Mouse (Mus musculus): ENCODE data around the gene Epn1. TPM values are rescaled to one million over a fixed set of nuclear protein-coding genes. Genes with fewer than 3 reads are reported as not detected.
"Not testable (repeated sequence)": the region's sequence is repeated elsewhere in the genome, so short reads cannot be mapped to it uniquely, and the experiment has no call there.

Gene Epn1
- polyA plus RNA-seq, 1 experiment from 2014 or later, result 119 TPM

- no peaks in the 10 kb centered on the region for H3K36me3 ChIP-seq (replicated peaks)
- peaks cover 67% of the 10 kb centered on the region for H3K4me1 ChIP-seq
- H3K9me3 ChIP-seq, result no peaks in the 10 kb centered on the region
- H3K4me3 ChIP-seq, result peak overlapping the region; percentile 55
- no peaks in the 10 kb centered on the region for H3K27me3 ChIP-seq (replicated peaks)
- peak; percentile 91 for ATAC-seq (replicated peaks)
- H3K27ac ChIP-seq, result peak overlapping the region; percentile 99
- peak overlapping the region; percentile 89 for H3K4me2 ChIP-seq
- under 1% methylated on average over 60 of the region's 60 CpGs for WGBS
- peak overlapping the region; percentile 88 for H3K9ac ChIP-seq
Measured at GRCm38 (mm10) chr7:5060944-5061773, 18.9 kb upstream of the Epn1 start.

DNA sequence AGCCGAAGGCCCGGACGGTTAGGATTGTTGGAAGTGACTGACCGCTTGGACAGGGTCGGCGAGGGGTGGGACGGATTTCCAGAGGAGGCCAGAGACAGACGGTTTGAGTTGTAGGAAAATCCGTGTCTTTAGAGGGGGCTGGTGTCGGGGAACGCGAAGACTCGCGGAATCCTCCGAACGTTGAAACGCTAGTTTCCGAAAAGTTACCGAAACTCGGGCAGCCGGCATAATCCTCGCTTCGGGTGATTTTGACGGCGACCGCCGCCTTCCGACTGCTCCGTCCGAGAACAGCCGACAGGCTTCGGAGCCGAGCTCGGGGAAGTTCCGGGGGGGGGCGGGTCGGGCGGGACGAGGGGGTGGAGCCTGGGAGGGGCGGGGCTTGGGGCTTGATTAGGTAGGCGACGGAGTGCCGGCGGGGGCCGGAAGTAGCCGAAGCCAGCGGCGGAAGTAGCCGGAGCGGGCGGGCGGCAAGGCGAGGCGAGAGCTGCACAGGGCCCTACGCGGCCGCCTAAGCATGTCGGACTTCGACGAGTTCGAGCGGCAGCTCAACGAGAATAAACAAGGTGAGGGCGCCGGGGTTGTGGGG, 18.2 kb upstream of the Epn1 start, which contains the start of gene U2af2:
Gene U2af2 (plus strand): TSS at position 370 of the 586 bp plus-strand sequence.
- H3K4me2 ChIP-seq, result peak within 1 kb of the TSS; percentile 89
- H3K9ac ChIP-seq, result peak within 1 kb of the TSS; percentile 88
- peak; percentile 79 for ATAC-seq (replicated peaks)
- H3K4me3 ChIP-seq, result peak within 1 kb of the TSS; percentile 55
- H3K9me3 ChIP-seq, result no peaks in the 10 kb centered on the region
- H3K27ac ChIP-seq, result peak within 1 kb of the TSS; percentile 99
- WGBS, result under 1% methylated on average over 65 of the region's 65 CpGs
- H3K4me1 ChIP-seq, result peaks cover 67% of the 10 kb centered on the region
- no peaks in the 10 kb centered on the region for H3K27me3 ChIP-seq (replicated peaks)
- H3K36me3 ChIP-seq (replicated peaks), result no peaks in the 10 kb centered on the region

DNA sequence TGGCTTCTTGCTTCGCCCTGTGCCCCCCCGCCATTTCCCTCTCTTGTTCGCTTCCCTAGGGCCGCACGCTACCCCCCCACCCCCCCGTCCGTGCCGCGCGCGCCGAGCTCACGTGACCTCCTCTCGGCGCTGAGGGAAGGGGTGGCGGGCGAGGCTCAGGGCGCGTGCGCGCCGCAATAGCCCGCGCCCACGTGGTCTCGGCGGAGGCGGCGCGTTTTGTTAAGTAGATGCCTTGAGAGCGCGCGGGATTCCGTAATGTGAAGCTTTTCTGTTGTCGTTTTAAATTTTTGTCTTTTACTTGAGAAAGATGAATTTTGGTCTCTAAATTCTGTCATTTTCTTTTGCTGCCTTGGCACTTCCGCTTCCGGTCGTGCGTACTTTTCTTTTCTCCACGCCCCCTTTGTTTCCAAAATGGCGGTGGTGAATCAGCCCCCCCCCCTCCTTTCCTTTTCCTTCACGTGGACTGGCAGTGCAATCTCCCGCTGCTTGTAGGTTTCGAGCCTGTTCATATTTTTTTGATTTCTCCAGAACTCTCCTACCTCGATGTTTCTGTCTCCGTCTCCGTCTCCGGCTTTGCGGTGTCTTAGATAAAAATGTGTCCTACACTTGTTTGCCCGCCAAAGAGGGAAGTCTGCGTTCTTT, 17.6 kb upstream of the Epn1 start:
- Histone ChIP-seq H3K9ac (peak overlapping the region; percentile 88), H3K27ac (peak overlapping the region; percentile 99), H3K4me3 (peak overlapping the region; percentile 55), H3K27me3 (replicated peaks) (no peaks in the 10 kb centered on the region), H3K4me2 (peak overlapping the region; percentile 89), H3K4me1 (peaks cover 62% of the 10 kb centered on the region), H3K36me3 (replicated peaks) (0 out of 2 replicates have a peak, but pooled peaks cover 3% of the 10 kb centered on the region), H3K9me3 (no peaks in the 10 kb centered on the region)
- peak; percentile 16 for ATAC-seq (replicated peaks)
- WGBS, result under 1% methylated on average over 50 of the region's 51 CpGs

DNA sequence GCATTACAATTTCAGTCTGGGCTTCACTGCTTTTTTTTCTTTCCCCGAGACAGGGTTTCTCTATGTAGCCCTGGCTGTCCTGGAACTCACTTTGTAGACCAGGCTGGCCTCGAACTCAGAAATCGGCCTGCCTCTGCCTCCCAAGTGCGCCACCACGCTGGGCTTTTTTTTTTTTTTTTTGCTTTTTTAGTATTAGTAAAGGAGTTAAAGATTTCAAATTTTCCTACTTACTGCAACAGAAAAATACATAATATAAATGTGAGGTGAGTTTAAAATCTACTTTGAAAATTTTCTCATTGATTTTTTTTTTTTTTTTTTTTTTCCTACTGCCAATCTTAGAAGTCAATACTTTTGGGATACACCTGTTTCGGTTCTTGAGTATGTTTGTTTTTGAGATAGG, 15.1 kb upstream of the Epn1 start:
- H3K9me3 ChIP-seq, result no peaks in the 10 kb centered on the region
- no peak overlapping the region for H3K4me3 ChIP-seq
- WGBS, result 95% methylated on average over 6 of the region's 6 CpGs
- H3K36me3 ChIP-seq (replicated peaks), result peaks cover 26% of the 10 kb centered on the region
- no peaks in the 10 kb centered on the region for H3K27me3 ChIP-seq (replicated peaks)
- H3K4me1 ChIP-seq, result peaks cover 40% of the 10 kb centered on the region
- ATAC-seq (replicated peaks), result no peak
- peak overlapping the region; percentile 89; the same call in 1 of the 2 replicates for H3K4me2 ChIP-seq
- no peak overlapping the region for H3K27ac ChIP-seq
- no peak overlapping the region for H3K9ac ChIP-seq

DNA sequence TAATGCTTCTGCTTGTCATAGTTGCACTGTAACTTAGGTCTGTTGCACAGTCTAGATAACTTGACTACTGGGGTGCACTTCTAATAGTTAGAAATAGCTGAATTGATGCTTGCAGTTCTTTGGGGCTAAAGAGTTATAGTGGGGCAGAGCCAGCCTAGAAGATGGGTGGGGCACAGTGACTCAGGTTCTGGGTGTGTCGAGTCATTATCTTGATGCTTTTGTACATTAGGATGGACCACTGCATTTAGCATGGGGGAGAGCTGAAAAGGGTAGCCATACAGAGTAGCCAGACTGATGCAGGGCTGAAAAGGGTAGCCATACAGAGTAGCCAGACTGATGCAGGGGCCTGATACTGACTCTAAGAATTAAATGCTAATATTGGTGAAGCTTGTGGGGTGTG, 6.4 kb upstream of the Epn1 start:
- no peak overlapping the region for H3K27ac ChIP-seq
- H3K4me3 ChIP-seq, result no peak overlapping the region
- H3K4me2 ChIP-seq, result no peak overlapping the region
- H3K27me3 ChIP-seq (replicated peaks), result no peaks in the 10 kb centered on the region
- no peaks in the 10 kb centered on the region for H3K4me1 ChIP-seq
- ATAC-seq (replicated peaks), result no peak
- no peaks in the 10 kb centered on the region for H3K9me3 ChIP-seq
- no peak overlapping the region for H3K9ac ChIP-seq
- WGBS, result 90% methylated on average over 1 of the region's 1 CpGs
- peaks cover 87% of the 10 kb centered on the region for H3K36me3 ChIP-seq (replicated peaks)

DNA sequence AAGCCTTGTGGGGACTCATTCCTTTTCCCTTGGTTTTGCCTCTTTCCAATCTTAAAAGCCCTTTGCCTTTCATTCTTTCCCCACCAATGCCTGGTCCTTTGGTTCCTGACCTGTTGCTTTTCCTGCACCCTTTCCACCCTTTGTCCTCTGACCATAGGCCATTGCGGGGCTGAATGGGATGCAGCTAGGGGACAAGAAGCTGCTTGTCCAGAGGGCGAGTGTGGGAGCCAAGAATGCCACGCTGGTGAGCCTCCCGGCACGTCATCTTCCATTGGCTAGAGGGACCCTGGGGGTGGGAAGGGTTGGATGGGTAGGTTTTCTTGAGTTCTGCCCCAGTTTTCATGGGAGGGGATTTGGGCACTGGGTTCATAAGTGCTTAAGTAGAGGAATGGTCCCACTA, 5.1 kb upstream of the Epn1 start:
- no peak overlapping the region for H3K4me2 ChIP-seq
- H3K4me1 ChIP-seq, result no peaks in the 10 kb centered on the region
- no peaks in the 10 kb centered on the region for H3K27me3 ChIP-seq (replicated peaks)
- no peaks in the 10 kb centered on the region for H3K9me3 ChIP-seq
- no peak for ATAC-seq (replicated peaks)
- no peak overlapping the region for H3K27ac ChIP-seq
- 92% methylated on average over 5 of the region's 5 CpGs for WGBS
- no peak overlapping the region for H3K9ac ChIP-seq
- no peak overlapping the region for H3K4me3 ChIP-seq
- H3K36me3 ChIP-seq (replicated peaks), result peaks cover 79% of the 10 kb centered on the region

DNA sequence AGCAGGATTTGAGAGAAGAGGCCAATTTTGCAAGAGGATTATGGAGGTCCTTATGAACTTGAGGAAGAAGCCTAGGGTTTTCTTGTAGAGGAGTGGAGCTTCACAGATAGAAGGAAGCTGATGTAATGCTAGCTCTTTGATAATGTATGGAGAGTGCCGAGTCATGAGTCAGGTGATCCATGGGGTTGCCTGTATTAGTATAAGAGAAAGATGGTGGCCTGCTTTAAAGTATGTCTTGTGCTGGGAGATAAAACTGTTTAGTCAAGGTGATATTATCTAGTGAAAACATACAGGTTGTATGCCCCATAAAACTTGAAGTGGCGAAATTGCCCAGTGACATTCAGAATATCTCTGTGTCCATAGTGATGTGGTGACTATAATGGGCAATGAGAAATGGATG, 3.1 kb upstream of the Epn1 start:
- Histone ChIP-seq H3K9ac (no peak overlapping the region), H3K4me3 (no peak overlapping the region), H3K4me1 (peaks cover 13% of the 10 kb centered on the region), H3K9me3 (no peaks in the 10 kb centered on the region), H3K4me2 (no peak overlapping the region), H3K27me3 (replicated peaks) (no peaks in the 10 kb centered on the region), H3K27ac (no peak overlapping the region), H3K36me3 (replicated peaks) (peaks cover 63% of the 10 kb centered on the region)
- no peak for ATAC-seq (replicated peaks)
- WGBS, result 88% methylated on average over 2 of the region's 2 CpGs

DNA sequence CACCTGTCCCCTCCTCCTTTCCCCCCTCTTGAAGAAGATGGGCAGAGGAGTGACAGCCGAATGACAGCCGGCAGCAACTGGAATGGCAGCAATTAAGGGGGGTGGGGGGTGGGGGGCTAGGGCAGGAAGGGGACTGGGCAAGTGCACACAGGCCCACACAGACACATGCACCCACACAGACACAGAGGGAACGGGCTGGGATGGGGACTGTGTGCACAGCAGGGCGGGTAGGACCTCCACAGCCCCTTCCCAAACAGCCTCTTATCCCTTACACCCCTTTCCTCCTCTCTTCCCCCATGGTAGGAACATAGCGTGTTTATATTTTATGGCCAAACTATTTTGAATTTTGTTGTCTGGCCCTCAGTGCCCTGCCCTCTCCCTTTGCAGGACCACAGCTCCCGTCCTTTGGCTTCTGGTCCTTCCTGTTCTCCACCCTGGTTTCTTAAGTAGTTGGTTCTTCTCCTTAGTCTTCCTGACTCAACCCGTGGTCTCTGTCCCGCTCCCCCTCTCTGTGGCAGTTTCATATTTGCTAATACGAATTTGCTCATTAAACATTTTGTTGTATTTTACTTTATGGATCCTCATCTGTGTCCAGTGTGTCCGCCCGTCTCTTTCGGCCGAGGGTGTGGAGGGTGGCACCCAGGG, 548 bp upstream of the Epn1 start:
- peak overlapping the region; percentile 84 for H3K4me2 ChIP-seq
- H3K4me3 ChIP-seq, result peak overlapping the region; percentile 93
- H3K4me1 ChIP-seq, result peaks cover 26% of the 10 kb centered on the region
- peak overlapping the region; percentile 89 for H3K27ac ChIP-seq
- H3K27me3 ChIP-seq (replicated peaks); H3K9ac ChIP-seq; H3K9me3 ChIP-seq: not testable (repeated sequence)
- ATAC-seq (replicated peaks), result peak; percentile 67
- 48% methylated on average over 11 of the region's 13 CpGs for WGBS
- H3K36me3 ChIP-seq (replicated peaks), result peaks cover 38% of the 10 kb centered on the region

DNA sequence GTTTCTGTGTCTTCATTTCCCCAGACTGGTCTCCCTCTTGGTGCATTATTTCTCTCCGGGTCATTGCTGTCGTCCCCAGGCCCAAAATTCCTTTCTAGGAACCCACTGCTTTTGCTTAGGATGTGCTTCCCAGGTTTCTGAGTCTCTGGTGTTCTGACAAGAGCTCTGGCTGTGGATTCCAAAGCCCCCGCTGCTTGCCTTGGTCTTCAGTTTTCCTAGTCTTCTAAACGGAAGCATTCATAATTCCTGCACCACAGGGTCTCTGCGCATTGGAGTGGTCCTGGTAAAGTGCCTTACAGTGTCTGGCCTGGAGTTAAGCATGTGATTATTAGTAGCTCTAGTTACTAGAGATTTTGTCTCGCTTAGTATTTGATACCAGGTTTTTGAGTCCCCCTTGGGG, 780 bp downstream of the Epn1 start:
- Histone ChIP-seq H3K36me3 (replicated peaks) (peaks cover 27% of the 10 kb centered on the region), H3K4me1 (peaks cover 26% of the 10 kb centered on the region), H3K4me2 (peak overlapping the region; percentile 84), H3K27me3 (replicated peaks) (no peaks in the 10 kb centered on the region), H3K9me3 (no peaks in the 10 kb centered on the region), H3K9ac (peak overlapping the region; percentile 95), H3K4me3 (peak overlapping the region; percentile 93), H3K27ac (peak overlapping the region; percentile 89; the same call in 1 of the 2 replicates)
- 20% methylated on average over 6 of the region's 6 CpGs for WGBS
- ATAC-seq (replicated peaks), result no peak

GRCm38 (mm10) chr7:5081241-5081640, 1.2 kb downstream of the Epn1 start:
- peak overlapping the region; percentile 95; the same call in 1 of the 2 replicates for H3K9ac ChIP-seq
- no peaks in the 10 kb centered on the region for H3K9me3 ChIP-seq
- peak overlapping the region; percentile 93 for H3K4me3 ChIP-seq
- 72% methylated on average over 6 of the region's 6 CpGs for WGBS
- peak overlapping the region; percentile 84 for H3K4me2 ChIP-seq
- no peak for ATAC-seq (replicated peaks)
- peaks cover 24% of the 10 kb centered on the region for H3K36me3 ChIP-seq (replicated peaks)
- no peaks in the 10 kb centered on the region for H3K27me3 ChIP-seq (replicated peaks)
- peaks cover 30% of the 10 kb centered on the region for H3K4me1 ChIP-seq
- no peak overlapping the region for H3K27ac ChIP-seq

DNA sequence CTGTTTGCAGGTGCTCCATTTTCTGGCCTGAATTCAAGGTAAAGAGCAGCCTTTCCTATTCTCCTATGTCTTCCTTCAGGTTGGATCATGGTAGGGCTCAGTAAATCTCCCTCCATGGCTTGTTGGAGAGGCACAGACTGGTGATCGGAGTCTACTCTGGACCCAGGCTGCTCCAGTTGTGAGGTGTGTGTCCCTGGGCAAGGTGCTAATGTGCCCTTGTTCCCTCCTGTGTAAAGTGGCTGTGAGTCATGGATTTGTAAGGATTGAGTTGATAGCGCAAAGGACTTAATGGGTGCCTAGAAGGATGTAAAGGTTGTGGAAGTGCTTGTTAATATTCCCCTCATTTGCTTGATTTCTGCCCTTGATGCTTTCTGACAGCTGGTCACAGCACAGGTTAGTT, 1.9 kb downstream of the Epn1 start:
- H3K4me2 ChIP-seq, result peak overlapping the region; percentile 84
- no peaks in the 10 kb centered on the region for H3K27me3 ChIP-seq (replicated peaks)
- 95% methylated on average over 2 of the region's 2 CpGs for WGBS
- H3K4me1 ChIP-seq, result peaks cover 32% of the 10 kb centered on the region
- H3K9ac ChIP-seq, result no peak overlapping the region
- H3K27ac ChIP-seq, result no peak overlapping the region
- peak overlapping the region; percentile 12; the same call in 1 of the 2 replicates for H3K4me3 ChIP-seq
- no peak for ATAC-seq (replicated peaks)
- H3K9me3 ChIP-seq, result no peaks in the 10 kb centered on the region
- peaks cover 17% of the 10 kb centered on the region; the same call in 1 of the 2 replicates for H3K36me3 ChIP-seq (replicated peaks)

Measured in midbrain, embryonic 15.5 days (tissue).